Mouse (Mus musculus) forebrain, embryonic 16.5 days (tissue): ENCODE data around the gene Col15a1. TPM values are rescaled to one million over a fixed set of nuclear protein-coding genes. Genes with fewer than 3 reads are reported as not detected.

Experiments
- ATAC-seq: fragments of 200-750 bp; cut with Nextera tagmentation; 2 replicates; pipeline ENCODE4 v1.8.0; 2017; ENCODE audit warnings: mild to moderate bottlenecking, moderate library complexity
- H3K27ac ChIP-seq: fragments of 300-500 bp; sonication (generic); 2 replicates; pipeline ENCODE4 v1.5.1; 2014; ENCODE audit warnings: low read length, control low read depth
- H3K27me3 ChIP-seq: fragments of 300-500 bp; sonication (generic); replicated peaks from 2 replicates; pipeline ENCODE4 v1.6.1; 2014; ENCODE audit warnings: low read length; ENCODE audit not compliant: control insufficient read depth, insufficient read depth
- H3K36me3 ChIP-seq: fragments of 300-500 bp; sonication (generic); 2 replicates; pipeline ENCODE4 v1.6.1; 2014; ENCODE audit not compliant: control insufficient read depth, insufficient read depth
- H3K4me1 ChIP-seq: fragments of 300-500 bp; sonication (generic); replicated peaks from 2 replicates; pipeline ENCODE4 v1.6.1; 2014; ENCODE audit warnings: low read length; ENCODE audit not compliant: control insufficient read depth, insufficient read depth
- H3K4me2 ChIP-seq: fragments of 300-500 bp; sonication (generic); 2 replicates; pipeline ENCODE4 v1.6.1; 2014; ENCODE audit warnings: mild to moderate bottlenecking, low read length, control low read depth
- H3K4me3 ChIP-seq: fragments of 300-500 bp; sonication (generic); replicated peaks from 2 replicates; pipeline ENCODE4 v1.5.1; 2014; ENCODE audit warnings: mild to moderate bottlenecking, low read length, control low read depth
- H3K9ac ChIP-seq: fragments of 300-500 bp; sonication (generic); replicated peaks from 2 replicates; pipeline ENCODE4 v1.6.1; 2014; ENCODE audit warnings: low read depth, low read length, control low read depth
- H3K9me3 ChIP-seq: fragments of 300-500 bp; sonication (generic); 2 replicates; pipeline ENCODE4 v1.6.1; 2016; ENCODE audit warnings: low read length; ENCODE audit not compliant: control insufficient read depth
- WGBS: fragments of 180-500 bp; shearing (Covaris S2); extraction: QIAGEN DNeasy Blood & Tissue Kit; methylation state at CpG from one replicate; pipeline ENCODE4 v1.1.7; 2014; 5-methylcytosine and 5-hydroxymethylcytosine counted together
- polyA plus RNA-seq: library from polyadenylated mRNA; unstranded; fragments of >200 nt; fragmentation: Nextera tagmentation; extraction: Ambion mirVana; gene quantifications from 2 replicates; pipeline ENCODE4 v1.2.1, GENCODE M21; 2015

Col15a1 gene
- polyA plus RNA-seq, 1 experiment from 2014 or later = 2.8 TPM

DNA sequence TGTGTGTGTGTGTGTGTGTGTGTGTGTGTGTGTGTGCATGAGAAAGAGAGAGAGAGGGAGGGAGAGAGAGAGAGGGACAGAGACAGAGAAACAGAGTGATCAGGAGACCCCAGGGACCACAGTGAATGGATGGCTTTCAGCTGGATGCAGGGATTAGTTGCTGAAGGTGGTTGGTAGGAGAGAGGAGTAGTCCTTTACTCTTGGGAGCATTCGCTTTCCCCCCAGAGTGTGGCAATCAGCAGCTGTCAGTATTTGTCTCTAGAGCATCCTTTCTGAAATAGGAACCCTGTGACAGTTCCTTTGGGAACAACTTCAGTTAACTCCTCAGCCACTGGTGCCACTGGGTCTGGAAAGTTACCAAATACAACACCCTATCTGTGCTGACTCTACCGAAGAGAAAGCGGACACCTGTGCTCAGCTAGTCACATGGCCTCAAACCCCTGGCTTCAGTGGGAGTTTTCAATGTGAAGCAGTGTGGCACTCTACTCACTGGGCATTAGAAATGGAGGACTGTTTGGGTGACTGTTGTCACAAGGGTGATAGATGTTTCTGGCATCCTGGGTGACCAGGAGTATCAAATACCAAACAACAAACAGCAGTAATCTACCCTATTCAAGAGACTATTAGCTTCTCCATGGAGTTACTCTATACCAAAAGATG, 129.1 kb downstream of the Col15a1 start:
- H3K36me3 ChIP-seq = no peaks in the 10 kb centered on the region
- peaks cover 7% of the 10 kb centered on the region; the same call in 1 of the 2 replicates for H3K4me1 ChIP-seq
- H3K27ac ChIP-seq = no peak overlapping the region
- WGBS = 87% methylated on average over 3 of the region's 3 CpGs
- H3K27me3 ChIP-seq = no peaks in the 10 kb centered on the region
- H3K4me2 ChIP-seq = no peak overlapping the region
- no peak for ATAC-seq
- no peaks in the 10 kb centered on the region for H3K9me3 ChIP-seq
- H3K9ac ChIP-seq = no peak overlapping the region
- H3K4me3 ChIP-seq = no peak overlapping the region

DNA sequence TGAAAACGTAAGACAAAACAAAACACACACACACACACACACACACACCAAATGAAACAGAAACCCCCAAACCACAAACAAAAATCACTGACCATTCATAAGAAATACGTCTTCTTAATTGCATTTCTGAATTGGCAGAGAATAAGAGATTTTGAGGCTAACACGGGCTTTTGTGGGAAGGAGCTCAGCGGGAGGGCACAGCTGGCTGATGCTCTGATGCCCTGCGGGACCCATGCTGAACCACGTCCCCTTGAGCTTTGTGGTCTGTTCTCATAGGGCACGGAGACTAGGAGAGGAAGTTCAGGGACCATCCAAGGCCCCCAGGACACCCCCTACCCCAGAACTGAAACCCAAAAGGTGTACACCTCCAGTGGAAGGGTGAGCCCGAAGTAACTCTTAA, 134.7 kb downstream of the Col15a1 start:
- Histone ChIP-seq H3K36me3 (no peaks in the 10 kb centered on the region), H3K4me1 (peaks cover 13% of the 10 kb centered on the region), H3K9me3 (no peaks in the 10 kb centered on the region), H3K27ac (no peak overlapping the region), H3K9ac (no peak overlapping the region), H3K27me3 (no peaks in the 10 kb centered on the region), H3K4me2 (no peak overlapping the region), H3K4me3 (no peak overlapping the region)
- 20% methylated on average over 8 of the region's 8 CpGs for WGBS
- no peak for ATAC-seq

DNA sequence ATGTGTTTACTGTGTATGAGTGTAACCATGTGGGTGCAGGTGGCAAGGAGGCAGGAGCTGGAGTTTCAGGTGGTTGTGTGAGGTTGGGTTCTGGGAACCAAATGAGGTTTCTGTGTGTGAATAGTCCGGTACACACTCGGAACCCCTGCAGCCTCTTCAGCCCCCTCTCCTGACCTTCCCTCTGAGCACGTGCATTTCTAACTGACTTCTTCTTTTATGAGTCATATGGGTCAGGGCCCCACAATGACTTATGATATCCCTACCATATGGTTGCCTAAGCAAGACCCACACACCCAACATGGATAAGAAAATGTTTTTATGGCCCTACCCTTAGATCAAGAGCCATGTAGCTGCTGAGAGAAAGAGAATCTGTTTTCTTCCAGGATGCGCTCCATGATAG, 139.1 kb downstream of the Col15a1 start:
- Histone ChIP-seq H3K27me3 (no peaks in the 10 kb centered on the region), H3K36me3 (no peaks in the 10 kb centered on the region), H3K4me1 (peaks cover 13% of the 10 kb centered on the region), H3K27ac (no peak overlapping the region), H3K9ac (no peak overlapping the region), H3K4me3 (no peak overlapping the region), H3K4me2 (no peak overlapping the region), H3K9me3 (no peaks in the 10 kb centered on the region)
- ATAC-seq = no peak
- 81% methylated on average over 4 of the region's 4 CpGs for WGBS

DNA sequence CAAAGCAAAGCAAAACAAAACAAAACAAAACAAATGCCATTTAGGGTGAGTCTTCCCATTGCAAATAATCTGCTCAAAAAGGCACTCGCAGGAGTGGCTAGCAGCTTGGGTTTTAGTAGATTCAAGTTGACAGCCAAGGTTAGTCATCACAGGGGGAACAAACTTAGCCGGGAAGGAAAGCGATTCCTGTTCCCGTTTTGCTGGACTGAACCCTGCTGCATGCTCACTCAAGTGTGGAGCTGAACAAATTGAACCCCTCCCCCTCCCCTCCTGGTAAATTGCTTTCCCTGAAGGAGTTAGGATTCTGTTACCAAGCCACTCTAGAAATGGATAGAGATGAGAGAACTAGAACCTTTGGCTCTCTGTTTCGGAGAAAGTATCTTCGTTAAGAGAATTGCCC, 141.8 kb downstream of the Col15a1 start:
- no peak overlapping the region for H3K9ac ChIP-seq
- H3K27me3 ChIP-seq = no peaks in the 10 kb centered on the region
- no peaks in the 10 kb centered on the region for H3K9me3 ChIP-seq
- no peak overlapping the region for H3K4me3 ChIP-seq
- H3K4me2 ChIP-seq = no peak overlapping the region
- H3K36me3 ChIP-seq = no peaks in the 10 kb centered on the region
- 35% methylated on average over 6 of the region's 6 CpGs for WGBS
- peaks cover 12% of the 10 kb centered on the region; the same call in 1 of the 2 replicates for H3K4me1 ChIP-seq
- ATAC-seq = no peak
- H3K27ac ChIP-seq = no peak overlapping the region

GRCm38 (mm10) chr4:47351386-47352049, 143.6 kb downstream of the Col15a1 start:
- H3K4me1 ChIP-seq = peaks cover 15% of the 10 kb centered on the region
- ATAC-seq = no peak
- peak overlapping the region; percentile 99 for H3K4me2 ChIP-seq
- peak overlapping the region; percentile 94 for H3K4me3 ChIP-seq
- H3K9ac ChIP-seq = no peak overlapping the region
- 17% methylated on average over 9 of the region's 9 CpGs for WGBS
- no peaks in the 10 kb centered on the region for H3K27me3 ChIP-seq
- H3K27ac ChIP-seq = peak overlapping the region; percentile 60
- H3K9me3 ChIP-seq = no peaks in the 10 kb centered on the region
- no peaks in the 10 kb centered on the region for H3K36me3 ChIP-seq

DNA sequence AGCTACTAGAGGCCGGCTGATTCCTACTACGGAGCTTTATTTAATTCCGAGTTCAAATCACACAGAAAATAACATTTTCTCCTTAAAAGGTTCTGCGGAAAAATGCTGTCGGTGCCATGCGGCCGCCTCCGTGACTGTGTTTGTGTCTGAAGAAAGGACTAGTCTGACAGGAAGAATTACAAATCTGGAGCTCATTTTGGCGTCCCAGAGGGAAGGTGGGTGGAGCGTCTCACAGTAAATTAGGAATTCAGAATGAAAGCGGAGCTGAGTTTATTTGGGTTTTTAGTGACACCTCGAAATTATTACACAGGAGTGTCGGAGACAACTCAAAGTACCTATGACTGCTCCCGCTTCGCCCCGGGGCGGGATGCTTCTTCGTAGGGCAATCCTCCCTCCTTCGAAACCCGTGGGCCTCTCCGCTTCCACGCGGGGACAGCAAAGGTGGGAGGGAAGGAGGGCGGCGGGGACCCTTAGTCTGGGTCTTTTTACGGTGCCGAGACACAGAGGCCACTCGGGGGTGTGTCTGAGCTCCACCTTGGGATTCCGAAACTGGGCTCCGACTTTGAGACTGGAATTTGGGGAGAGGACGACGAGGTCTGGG, 144.2 kb downstream of the Col15a1 start:
- peak overlapping the region; percentile 99 for H3K4me2 ChIP-seq
- H3K27me3 ChIP-seq = no peaks in the 10 kb centered on the region
- H3K4me1 ChIP-seq = peaks cover 15% of the 10 kb centered on the region
- peak overlapping the region; percentile 89 for H3K9ac ChIP-seq
- no peak; the same call in 1 of the 2 replicates for ATAC-seq
- WGBS = under 1% methylated on average over 32 of the region's 32 CpGs
- H3K9me3 ChIP-seq = no peaks in the 10 kb centered on the region
- peak overlapping the region; percentile 60 for H3K27ac ChIP-seq
- H3K4me3 ChIP-seq = peak overlapping the region; percentile 94
- no peaks in the 10 kb centered on the region for H3K36me3 ChIP-seq

GRCm38 (mm10) chr4:47352803-47353388, 144.9 kb downstream of the Col15a1 start, which contains the start of gene Tgfbr1:
TSS of gene Tgfbr1 (plus strand) at chr4:47353222.
- 0% methylated on average over 41 of the region's 65 CpGs for WGBS
- Histone ChIP-seq H3K4me2 (peak within 1 kb of the TSS; percentile 99), H3K4me1 (peaks cover 15% of the 10 kb centered on the region), H3K9ac (peak within 1 kb of the TSS; percentile 89), H3K27ac (peak within 1 kb of the TSS; percentile 90), H3K36me3 (no peaks in the 10 kb centered on the region), H3K27me3 (no peaks in the 10 kb centered on the region), H3K4me3 (peak within 1 kb of the TSS; percentile 94), H3K9me3 (no peaks in the 10 kb centered on the region)
- ATAC-seq = peak; percentile 98

- Histone ChIP-seq H3K27ac (peak overlapping the region; percentile 90), H3K4me2 (peak overlapping the region; percentile 99), H3K36me3 (no peaks in the 10 kb centered on the region), H3K27me3 (no peaks in the 10 kb centered on the region), H3K4me1 (peaks cover 15% of the 10 kb centered on the region), H3K9ac (peak overlapping the region; percentile 89), H3K4me3 (peak overlapping the region; percentile 94), H3K9me3 (no peaks in the 10 kb centered on the region)
- under 1% methylated on average over 50 of the region's 73 CpGs for WGBS
- peak; percentile 52 for ATAC-seq
These were observed 145.6 kb downstream of the Col15a1 start for GRCm38 (mm10) chr4:47353416-47354111.
